Mouse (Mus musculus): ENCODE results near the gene D2hgdh. TPM values are rescaled to one million over a fixed set of nuclear protein-coding genes. Genes with fewer than 3 reads are reported as not detected.
"Not testable (repeated sequence)": the region's sequence is repeated elsewhere in the genome, so short reads cannot be mapped to it uniquely, and the experiment has no call there.

Gene D2hgdh
- polyA plus RNA-seq, 1 experiment from 2014 or later, result 12.5 TPM

DNA sequence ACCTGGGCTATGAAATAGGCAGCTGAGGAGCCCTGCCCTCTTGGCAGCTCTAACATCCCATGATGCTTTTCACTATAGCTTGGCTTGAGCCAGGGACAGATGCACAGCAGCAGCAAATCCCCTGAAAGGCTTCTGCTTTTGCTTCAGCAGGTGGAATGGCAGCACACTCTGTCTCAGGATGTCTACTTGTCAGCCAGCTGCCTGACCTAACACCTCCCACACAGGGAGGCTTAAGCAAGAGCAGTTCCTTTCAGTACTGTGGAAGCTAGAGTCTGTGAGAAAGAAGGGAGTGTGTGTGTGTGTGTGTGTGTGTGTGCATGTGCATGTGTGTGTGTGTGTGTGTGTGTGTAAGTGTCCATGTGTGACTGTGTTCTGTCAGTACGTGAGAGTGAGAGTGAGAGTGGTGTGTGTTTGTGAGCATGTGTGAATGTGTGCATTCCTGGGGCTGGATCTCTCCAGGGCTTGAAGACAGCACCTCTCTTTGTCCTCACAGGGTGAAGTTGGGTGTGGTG lies 46.9 kb downstream of the D2hgdh start:
- ATAC-seq (replicated peaks; ENCODE audit: low FRiP score), result 0 out of 2 replicates have a peak, but pooled peaks have one; percentile 2
- not testable (repeated sequence) for H3K9ac ChIP-seq (ENCODE audit: low read length); H3K4me3 ChIP-seq (ENCODE audit: low read depth, low read length); H3K4me2 ChIP-seq (ENCODE audit: low read depth, low read length, severe bottlenecking); DNase-seq (ENCODE audit: low spot score); H3K27ac ChIP-seq (ENCODE audit: low read depth, low read length); H3K27me3 ChIP-seq (ENCODE audit: control insufficient read depth, insufficient read depth, low read length); H3K36me3 ChIP-seq (ENCODE audit: control insufficient read depth, insufficient read depth, low read length); H3K4me1 ChIP-seq (replicated peaks; ENCODE audit: control insufficient read depth, insufficient read depth, low read length); H3K9me3 ChIP-seq (ENCODE audit: control insufficient read depth, low read length)
- 64% methylated on average over 1 of the region's 1 CpGs for WGBS

DNA sequence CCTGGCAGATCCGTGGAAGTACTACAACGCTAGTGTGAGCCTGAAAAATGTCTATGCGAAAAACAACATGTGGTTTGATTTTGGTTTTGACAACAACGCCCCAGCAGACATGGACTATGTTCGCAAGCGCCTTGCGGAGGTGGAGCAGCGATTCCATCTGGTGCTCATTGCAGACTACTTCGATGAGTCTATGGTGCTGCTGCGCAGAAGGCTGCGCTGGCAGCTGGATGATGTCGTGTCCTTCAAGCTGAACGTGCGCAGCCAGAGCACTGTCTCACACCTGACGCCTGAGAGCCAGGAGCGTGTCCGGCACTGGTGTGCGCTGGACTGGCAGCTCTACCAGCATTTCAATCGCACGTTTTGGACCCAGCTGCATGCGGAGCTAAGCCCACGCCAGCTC lies 49.7 kb downstream of the D2hgdh start:
- 97% methylated on average over 11 of the region's 22 CpGs for WGBS

DNA sequence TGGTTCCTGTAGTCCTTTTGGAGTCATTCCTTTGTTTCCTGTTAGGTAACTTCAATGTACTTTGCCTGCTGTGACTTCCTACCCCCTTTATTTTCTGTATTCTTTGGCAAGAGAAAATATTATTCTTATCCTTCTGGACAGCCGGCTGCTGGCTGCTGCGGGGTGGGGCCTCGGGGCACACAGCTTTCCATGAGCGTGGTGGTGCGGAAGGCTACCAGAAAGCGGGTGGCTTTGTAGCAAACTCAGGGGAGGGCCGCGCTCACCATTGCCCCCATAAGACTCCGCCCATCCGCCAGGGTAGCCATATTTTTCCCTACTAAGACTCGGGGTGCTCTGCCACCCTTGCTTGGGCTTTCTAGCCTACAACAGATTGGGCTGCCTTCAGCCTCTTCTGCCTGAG lies 57.1 kb downstream of the D2hgdh start:
- DNase-seq (ENCODE audit: low spot score); H3K27ac ChIP-seq (ENCODE audit: low read depth, low read length); H3K4me2 ChIP-seq (ENCODE audit: low read depth, low read length, severe bottlenecking); H3K27me3 ChIP-seq (ENCODE audit: control insufficient read depth, insufficient read depth, low read length); H3K4me1 ChIP-seq (replicated peaks; ENCODE audit: control insufficient read depth, insufficient read depth, low read length); H3K9me3 ChIP-seq (ENCODE audit: control insufficient read depth, low read length); H3K9ac ChIP-seq (ENCODE audit: low read length); H3K36me3 ChIP-seq (ENCODE audit: control insufficient read depth, insufficient read depth, low read length); H3K4me3 ChIP-seq (ENCODE audit: low read depth, low read length): not testable (repeated sequence)
- WGBS, result no CpG with 5 or more reads among the region's 11 CpGs
- peak; percentile 72 for ATAC-seq (replicated peaks; ENCODE audit: low FRiP score)

More for the DNA sequence above, 49.7 kb downstream of the D2hgdh start:
- not testable (repeated sequence) for ATAC-seq (replicated peaks; ENCODE audit: low FRiP score); H3K4me2 ChIP-seq (ENCODE audit: low read depth, low read length, severe bottlenecking); H3K9ac ChIP-seq (ENCODE audit: low read length); H3K4me3 ChIP-seq (ENCODE audit: low read depth, low read length); H3K27ac ChIP-seq (ENCODE audit: low read depth, low read length); H3K36me3 ChIP-seq (ENCODE audit: control insufficient read depth, insufficient read depth, low read length); H3K4me1 ChIP-seq (replicated peaks; ENCODE audit: control insufficient read depth, insufficient read depth, low read length); H3K9me3 ChIP-seq (ENCODE audit: control insufficient read depth, low read length); H3K27me3 ChIP-seq (ENCODE audit: control insufficient read depth, insufficient read depth, low read length)
- DNase-seq (ENCODE audit: low spot score), result peak; percentile 10

DNA sequence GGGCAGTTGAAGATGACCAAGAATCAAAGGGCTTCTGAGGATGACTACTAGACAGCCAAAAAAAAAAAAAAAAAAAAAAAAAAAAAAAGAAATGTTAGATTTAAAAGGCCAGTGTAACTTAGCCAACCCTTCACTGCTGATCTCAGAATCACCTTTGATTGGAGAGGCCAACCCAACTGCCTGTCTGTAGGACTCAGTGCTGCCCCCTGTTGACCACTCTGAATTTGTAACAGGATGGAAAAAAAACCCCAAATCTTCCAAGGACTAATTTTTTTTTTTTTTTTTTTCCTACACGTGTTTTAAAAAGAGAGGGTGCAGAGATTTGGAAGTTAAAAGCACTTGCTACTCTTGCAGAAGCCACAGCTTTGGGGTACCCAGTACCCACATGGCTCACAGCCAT lies 66.2 kb downstream of the D2hgdh start:
- H3K9me3 ChIP-seq (ENCODE audit: control insufficient read depth, low read length); H3K4me2 ChIP-seq (ENCODE audit: low read depth, low read length, severe bottlenecking); H3K9ac ChIP-seq (ENCODE audit: low read length); H3K4me3 ChIP-seq (ENCODE audit: low read depth, low read length); ATAC-seq (replicated peaks; ENCODE audit: low FRiP score); H3K36me3 ChIP-seq (ENCODE audit: control insufficient read depth, insufficient read depth, low read length); H3K27me3 ChIP-seq (ENCODE audit: control insufficient read depth, insufficient read depth, low read length); H3K27ac ChIP-seq (ENCODE audit: low read depth, low read length); H3K4me1 ChIP-seq (replicated peaks; ENCODE audit: control insufficient read depth, insufficient read depth, low read length): not testable (repeated sequence)
- DNase-seq (ENCODE audit: low spot score), result peak; percentile 45
- 50% methylated on average over 1 of the region's 1 CpGs for WGBS

DNA sequence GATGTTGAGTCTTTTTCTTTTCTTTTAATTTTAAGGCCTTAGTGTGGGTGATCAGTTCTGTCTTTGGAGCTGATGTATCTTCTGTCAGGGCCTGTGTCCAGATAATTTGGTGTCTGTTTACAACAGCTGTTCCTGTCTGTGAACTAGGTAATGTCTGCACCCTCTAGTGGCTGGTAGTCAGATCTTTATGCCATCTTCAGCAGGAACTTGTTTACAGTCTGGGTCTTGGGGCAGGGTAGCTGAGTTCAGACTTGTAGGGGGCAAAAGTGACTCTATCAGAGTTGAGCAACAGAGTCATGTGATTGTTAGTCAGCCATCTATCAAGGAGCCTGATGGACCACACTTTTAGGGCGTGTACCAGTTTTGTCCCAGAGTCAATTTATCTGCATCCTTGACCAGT lies 72.7 kb downstream of the D2hgdh start:
- no CpG with 5 or more reads among the region's 1 CpGs for WGBS
- H3K27ac ChIP-seq (ENCODE audit: low read depth, low read length); DNase-seq (ENCODE audit: low spot score); H3K9ac ChIP-seq (ENCODE audit: low read length); H3K9me3 ChIP-seq (ENCODE audit: control insufficient read depth, low read length); H3K4me3 ChIP-seq (ENCODE audit: low read depth, low read length); H3K4me1 ChIP-seq (replicated peaks; ENCODE audit: control insufficient read depth, insufficient read depth, low read length); H3K4me2 ChIP-seq (ENCODE audit: low read depth, low read length, severe bottlenecking); ATAC-seq (replicated peaks; ENCODE audit: low FRiP score); H3K27me3 ChIP-seq (ENCODE audit: control insufficient read depth, insufficient read depth, low read length); H3K36me3 ChIP-seq (ENCODE audit: control insufficient read depth, insufficient read depth, low read length): not testable (repeated sequence)

DNA sequence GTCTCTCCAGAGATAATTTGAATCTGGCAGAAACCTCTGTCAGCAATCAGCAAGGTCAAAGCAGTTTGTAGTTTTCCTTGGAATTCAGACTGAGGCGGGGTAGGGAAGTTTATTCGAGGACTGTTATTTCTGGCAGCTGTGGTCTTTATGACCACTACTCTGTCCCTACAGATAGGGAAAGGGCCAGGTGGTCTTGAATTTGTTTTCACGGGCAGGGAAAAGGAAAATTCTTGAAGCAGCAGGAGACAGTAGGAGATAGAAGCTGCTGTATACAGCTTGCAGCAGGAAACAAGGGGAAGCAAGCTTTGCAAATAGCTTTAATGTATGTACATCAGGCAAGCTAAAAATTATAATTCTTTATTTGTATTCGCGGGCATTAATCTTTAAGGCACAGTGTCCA lies 76.6 kb downstream of the D2hgdh start:
- not testable (repeated sequence) for H3K9ac ChIP-seq (ENCODE audit: low read length); DNase-seq (ENCODE audit: low spot score); H3K4me3 ChIP-seq (ENCODE audit: low read depth, low read length); H3K27ac ChIP-seq (ENCODE audit: low read depth, low read length); ATAC-seq (replicated peaks; ENCODE audit: low FRiP score); H3K9me3 ChIP-seq (ENCODE audit: control insufficient read depth, low read length); H3K4me1 ChIP-seq (replicated peaks; ENCODE audit: control insufficient read depth, insufficient read depth, low read length); H3K4me2 ChIP-seq (ENCODE audit: low read depth, low read length, severe bottlenecking); H3K27me3 ChIP-seq (ENCODE audit: control insufficient read depth, insufficient read depth, low read length); H3K36me3 ChIP-seq (ENCODE audit: control insufficient read depth, insufficient read depth, low read length)
- 69% methylated on average over 3 of the region's 5 CpGs for WGBS

Other genes starting within 250 kb of the D2hgdh start
- 186 and 206 TPM in 2 replicates for gene Stk25, start 166.2 kb upstream of the D2hgdh start, polyA plus RNA-seq (2014; fragmentation: Nextera tagmentation; extraction: Ambion mirVana)
- gene Bok, start 139.2 kb upstream of the D2hgdh start, polyA plus RNA-seq (2014; fragmentation: Nextera tagmentation; extraction: Ambion mirVana), result 44.0 and 48.6 TPM in 2 replicates
- gene Atg4b, start 73.4 kb upstream of the D2hgdh start, polyA plus RNA-seq (2014; fragmentation: Nextera tagmentation; extraction: Ambion mirVana), result 89.9 and 93.3 TPM in 2 replicates
- gene Thap4, start 70.0 kb upstream of the D2hgdh start, polyA plus RNA-seq (2014; fragmentation: Nextera tagmentation; extraction: Ambion mirVana), result 36.5 and 37.1 TPM in 2 replicates
- 267 and 282 TPM in 2 replicates for gene Dtymk, start 23.0 kb upstream of the D2hgdh start, polyA plus RNA-seq (2014; fragmentation: Nextera tagmentation; extraction: Ambion mirVana)
- 22.9 and 24.9 TPM in 2 replicates for gene Ing5, start 20.9 kb upstream of the D2hgdh start, polyA plus RNA-seq (2014; fragmentation: Nextera tagmentation; extraction: Ambion mirVana)
- not detected in 2 replicates for gene Gal3st2, start 36.4 kb downstream of the D2hgdh start, polyA plus RNA-seq (2014; fragmentation: Nextera tagmentation; extraction: Ambion mirVana)
- gene Gal3st2b, start 93.4 kb downstream of the D2hgdh start, polyA plus RNA-seq (2014; fragmentation: Nextera tagmentation; extraction: Ambion mirVana), result not detected in 2 replicates
- not detected in 2 replicates for gene Gal3st2c, start 165.6 kb downstream of the D2hgdh start, polyA plus RNA-seq (2014; fragmentation: Nextera tagmentation; extraction: Ambion mirVana)
- gene Neu4, start 195.5 kb downstream of the D2hgdh start, polyA plus RNA-seq (2014; fragmentation: Nextera tagmentation; extraction: Ambion mirVana), result not detected in 2 replicates
- not detected in 2 replicates for gene Pdcd1, start 227.6 kb downstream of the D2hgdh start, polyA plus RNA-seq (2014; fragmentation: Nextera tagmentation; extraction: Ambion mirVana)